Mouse (Mus musculus) erythroblast, embryonic 14.5 days (primary cell): Measurements from ENCODE around the gene Vwa2.

ENCODE experiments used
- GATA1 ChIP-seq: IDR thresholded peaks from 2 replicates; pipeline ENCODE4 v1.6.1; 2012; ENCODE audit warnings: low read length, inconsistent platforms, mixed read lengths
- TAL1 ChIP-seq: IDR thresholded peaks from 3 replicates; pipeline ENCODE4 v1.6.1; 2012; ENCODE audit warnings: low read length, inconsistent platforms, mixed read lengths

DNA sequence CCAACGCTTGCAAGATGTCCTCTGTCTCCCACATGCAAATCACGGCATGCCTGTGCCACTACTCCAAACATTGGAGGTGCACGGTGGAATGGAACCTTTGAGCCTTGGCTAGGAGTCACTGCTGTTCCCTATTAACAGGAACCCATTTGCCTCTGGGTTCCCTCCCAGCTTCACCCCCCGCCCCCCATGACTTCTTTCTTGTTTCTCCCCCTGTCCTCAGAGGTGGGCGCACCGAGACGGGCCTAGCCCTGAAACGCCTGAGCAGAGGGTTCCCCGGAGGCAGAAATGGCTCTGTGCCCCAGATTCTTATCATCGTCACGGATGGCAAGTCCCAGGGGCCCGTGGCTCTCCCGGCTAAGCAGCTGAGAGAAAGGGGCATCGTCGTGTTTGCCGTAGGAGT is 23.6 kb downstream of the Vwa2 start:
- TF ChIP-seq TAL1 = no peak
- TF ChIP-seq GATA1 = no peak
